Mouse (Mus musculus) embryonic fibroblast, embryonic 13.5 days (primary cell): Measurements from ENCODE around the gene Rsc1a1. TPM values are rescaled to one million over a fixed set of nuclear protein-coding genes. Genes with fewer than 3 reads are reported as not detected.

Source experiments
- H3K27ac ChIP-seq: 2 replicates; pipeline ENCODE4 v1.5.1; 2012; ENCODE audit warnings: low read length, control low read depth, inconsistent platforms; ENCODE audit not compliant: insufficient read depth
- H3K4me1 ChIP-seq: 2 replicates; pipeline ENCODE4 v1.6.1; 2011; ENCODE audit warnings: low read length; ENCODE audit not compliant: control insufficient read depth, insufficient read depth
- H3K4me3 ChIP-seq: 2 replicates; pipeline ENCODE4 v1.5.1; 2011; ENCODE audit warnings: mild to moderate bottlenecking, control low read depth, low read length; ENCODE audit not compliant: insufficient read depth
- CTCF ChIP-seq: IDR thresholded peaks from 2 replicates; pipeline ENCODE4 v1.5.1; 2011; ENCODE audit warnings: mild to moderate bottlenecking, control low read depth, low read length, moderate library complexity, borderline replicate concordance; ENCODE audit not compliant: insufficient read depth
- POLR2A ChIP-seq: IDR thresholded peaks from 2 replicates; pipeline ENCODE4 v1.6.1; 2011; ENCODE audit warnings: low read depth, mild to moderate bottlenecking, control low read depth, low read length, moderate library complexity
- polyA plus RNA-seq: library from polyadenylated mRNA; stranded (reverse); fragments of >200 nt; gene quantifications from 2 replicates; pipeline ENCODE4 v1.2.4, GENCODE M21; 2011; ENCODE audit warnings: low read depth; ENCODE audit not compliant: missing spikeins, insufficient read length

Gene Rsc1a1
- polyA plus RNA-seq, 1 experiment, result 5.1 TPM

- H3K4me3 ChIP-seq, result no peak overlapping the region
- H3K27ac ChIP-seq, result no peak overlapping the region
- H3K4me1 ChIP-seq, result 0 out of 2 replicates have a peak, but pooled peaks cover 2% of the 10 kb centered on the region
- no peak for TF ChIP-seq CTCF
- TF ChIP-seq POLR2A, result no peak
Measured at GRCm38 (mm10) chr4:141645988-141646387, 39.4 kb downstream of the Rsc1a1 start.

GRCm38 (mm10) chr4:141643118-141643855 is 42.1 kb downstream of the Rsc1a1 start:
- no peak for TF ChIP-seq CTCF
- no peak for TF ChIP-seq POLR2A
- Histone ChIP-seq H3K27ac (no peak overlapping the region), H3K4me1 (0 out of 2 replicates have a peak, but pooled peaks cover 2% of the 10 kb centered on the region), H3K4me3 (no peak overlapping the region)

GRCm38 (mm10) chr4:141641961-141642811 is 43.2 kb downstream of the Rsc1a1 start:
- H3K4me1 ChIP-seq, result 0 out of 2 replicates have a peak, but pooled peaks cover 2% of the 10 kb centered on the region
- TF ChIP-seq POLR2A (no peak), CTCF (no peak)
- no peak overlapping the region for H3K4me3 ChIP-seq
- no peak overlapping the region for H3K27ac ChIP-seq

GRCm38 (mm10) chr4:141641353-141641771 is 44.0 kb downstream of the Rsc1a1 start:
- no peak overlapping the region for H3K4me3 ChIP-seq
- no peak overlapping the region for H3K27ac ChIP-seq
- TF ChIP-seq POLR2A, result no peak
- TF ChIP-seq CTCF, result no peak
- H3K4me1 ChIP-seq, result 0 out of 2 replicates have a peak, but pooled peaks cover 2% of the 10 kb centered on the region

- Histone ChIP-seq H3K27ac (no peak overlapping the region), H3K4me1 (0 out of 2 replicates have a peak, but pooled peaks cover 2% of the 10 kb centered on the region), H3K4me3 (no peak overlapping the region)
- TF ChIP-seq CTCF, result no peak
- TF ChIP-seq POLR2A, result no peak
Measured at GRCm38 (mm10) chr4:141639474-141639873, 45.9 kb downstream of the Rsc1a1 start.

- no peak overlapping the region for H3K4me3 ChIP-seq
- no peak overlapping the region for H3K27ac ChIP-seq
- H3K4me1 ChIP-seq, result no peaks in the 10 kb centered on the region
- no peak for TF ChIP-seq CTCF
- no peak for TF ChIP-seq POLR2A
Measured at GRCm38 (mm10) chr4:141636693-141637092, 48.7 kb downstream of the Rsc1a1 start.

- no peak overlapping the region for H3K27ac ChIP-seq
- TF ChIP-seq POLR2A, result no peak
- H3K4me1 ChIP-seq, result no peaks in the 10 kb centered on the region
- H3K4me3 ChIP-seq, result no peak overlapping the region
Measured at GRCm38 (mm10) chr4:141635991-141636390, 49.4 kb downstream of the Rsc1a1 start.

Other genes with a start within 250 kb of the Rsc1a1 start
- not detected in 2 replicates for gene Srarp, start 249.5 kb downstream of the Rsc1a1 start, polyA plus RNA-seq
- 14.4 and 15.1 TPM in 2 replicates for gene Zbtb17, start 240.9 kb downstream of the Rsc1a1 start, polyA plus RNA-seq
- 20.7 and 21.2 TPM in 2 replicates for gene Spen, start 147.0 kb downstream of the Rsc1a1 start, polyA plus RNA-seq
- 72.4 and 90.1 TPM in 2 replicates for gene Fblim1, start 79.5 kb downstream of the Rsc1a1 start, polyA plus RNA-seq
- not detected in 2 replicates for gene Tmem82, start 67.0 kb downstream of the Rsc1a1 start, polyA plus RNA-seq
- 0.19 TPM in 1 of 2 replicates, not detected in the other for gene Slc25a34, start 61.8 kb downstream of the Rsc1a1 start, polyA plus RNA-seq
- gene Plekhm2, start 20.7 kb downstream of the Rsc1a1 start, polyA plus RNA-seq, result 22.5 and 29.8 TPM in 2 replicates
- 27.6 and 30.9 TPM in 2 replicates for gene Ddi2, start 37.8 kb upstream of the Rsc1a1 start, polyA plus RNA-seq
- not detected in 2 replicates for gene Agmat, start 61.1 kb upstream of the Rsc1a1 start, polyA plus RNA-seq
- 10.0 and 11.3 TPM in 2 replicates for gene Dnajc16, start 105.3 kb upstream of the Rsc1a1 start, polyA plus RNA-seq
- 10.0 and 13.2 TPM in 2 replicates for gene Casp9, start 108.0 kb upstream of the Rsc1a1 start, polyA plus RNA-seq
- not detected in 2 replicates for gene Cela2a, start 140.6 kb upstream of the Rsc1a1 start, polyA plus RNA-seq
- gene Ctrc, start 160.8 kb upstream of the Rsc1a1 start, polyA plus RNA-seq, result not detected in 2 replicates
- gene Efhd2, start 189.3 kb upstream of the Rsc1a1 start, polyA plus RNA-seq, result 25.3 and 28.7 TPM in 2 replicates